Mouse (Mus musculus) gastrocnemius, adult 2 months (tissue): Measurements from ENCODE around the gene Itpr2. TPM values are rescaled to one million over a fixed set of nuclear protein-coding genes. Genes with fewer than 3 reads are reported as not detected.
A peak's percentile ranks its signal among the peaks of the same experiment; 100 is the strongest.

ENCODE experiments used
- DNase-seq: peaks from one replicate; pipeline ENCODE4 v3.0.0; 2022
- H3K27ac ChIP-seq: fragments of 200-600 bp; 2 replicates; pipeline ENCODE4 v1.8.1; 2022; ENCODE audit warnings: mild to moderate bottlenecking
- H3K4me3 ChIP-seq: fragments of 200-600 bp; 2 replicates; pipeline ENCODE4 v1.8.1; 2022; ENCODE audit warnings: mild to moderate bottlenecking, moderate library complexity
- CTCF ChIP-seq: fragments of 200-600 bp; IDR thresholded peaks from 2 replicates; pipeline ENCODE4 v1.8.1; 2022; ENCODE audit warnings: antibody characterized with exemption, mild to moderate bottlenecking, moderate library complexity
- intact Hi-C: fragments of 180-260 bp; cut with DNase I; formaldehyde crosslinking; loops from one replicate; pipeline ENCODE4 v1.15.1; 2025
- total RNA-seq, 2 experiments: library from RNA; stranded (reverse); gene quantifications; 2 replicates each; pipeline ENCODE4 v1.2.3; 2021

Gene Itpr2
- total RNA-seq, 2 experiments from 2014 or later, result 7.4 to 9.9 TPM

- intact Hi-C loops, result no loop called here
- Histone ChIP-seq H3K4me3 (no peak overlapping the region), H3K27ac (no peak overlapping the region)
- TF ChIP-seq CTCF, result no peak
- no peak for DNase-seq
These were observed 253.7 kb downstream of the Itpr2 start for GRCm38 (mm10) chr6:146248341-146248740.

GRCm38 (mm10) chr6:146247906-146248305 lies 254.1 kb downstream of the Itpr2 start:
- no peak for DNase-seq
- Histone ChIP-seq H3K27ac (no peak overlapping the region), H3K4me3 (no peak overlapping the region)
- no peak for TF ChIP-seq CTCF
- intact Hi-C loops, result no loop called here

- TF ChIP-seq CTCF, result no peak
- intact Hi-C loops, result no loop called here
- Histone ChIP-seq H3K4me3 (no peak overlapping the region), H3K27ac (peak overlapping the region; percentile 75)
- DNase-seq, result no peak
These were observed 255.7 kb downstream of the Itpr2 start for GRCm38 (mm10) chr6:146246368-146246767.

GRCm38 (mm10) chr6:146245888-146246287 lies 256.1 kb downstream of the Itpr2 start:
- no peak overlapping the region for H3K4me3 ChIP-seq
- peak; percentile 43 for DNase-seq
- H3K27ac ChIP-seq, result peak overlapping the region; percentile 75
- intact Hi-C loops, result no loop called here
- TF ChIP-seq CTCF, result no peak

- no peak for TF ChIP-seq CTCF
- Histone ChIP-seq H3K4me3 (no peak overlapping the region), H3K27ac (no peak overlapping the region)
- DNase-seq, result no peak
- intact Hi-C loops, result no loop called here
These were observed 259.0 kb downstream of the Itpr2 start for GRCm38 (mm10) chr6:146243068-146243467.

- Histone ChIP-seq H3K4me3 (no peak overlapping the region), H3K27ac (no peak overlapping the region)
- no peak for TF ChIP-seq CTCF
- no peak for DNase-seq
- intact Hi-C loops, result no loop called here
These were observed 260.7 kb downstream of the Itpr2 start for GRCm38 (mm10) chr6:146241336-146241735.

- Histone ChIP-seq H3K27ac (no peak overlapping the region), H3K4me3 (no peak overlapping the region)
- intact Hi-C loops, result no loop called here
- no peak for TF ChIP-seq CTCF
- no peak for DNase-seq
These were observed 266.9 kb downstream of the Itpr2 start for GRCm38 (mm10) chr6:146235165-146235564.

GRCm38 (mm10) chr6:146234417-146234816 lies 267.6 kb downstream of the Itpr2 start:
- intact Hi-C loops, result no loop called here
- Histone ChIP-seq H3K27ac (no peak overlapping the region), H3K4me3 (no peak overlapping the region)
- DNase-seq, result no peak
- no peak for TF ChIP-seq CTCF

GRCm38 (mm10) chr6:146230903-146231302 lies 271.1 kb downstream of the Itpr2 start:
- no peak overlapping the region for H3K27ac ChIP-seq
- no peak overlapping the region for H3K4me3 ChIP-seq
- no peak for DNase-seq
- TF ChIP-seq CTCF, result no peak
- intact Hi-C loops, result no loop called here

- intact Hi-C loops, result no loop called here
These were observed 271.6 kb downstream of the Itpr2 start for GRCm38 (mm10) chr6:146230373-146230788.

GRCm38 (mm10) chr6:146229967-146230366 lies 272.1 kb downstream of the Itpr2 start:
- intact Hi-C loops, result no loop called here
- no peak overlapping the region for H3K27ac ChIP-seq
- H3K4me3 ChIP-seq, result no peak overlapping the region
- no peak for TF ChIP-seq CTCF
- DNase-seq, result no peak

More at GRCm38 (mm10) chr6:146230373-146230788, 271.6 kb downstream of the Itpr2 start:
- no peak for DNase-seq
- TF ChIP-seq CTCF, result no peak
- no peak overlapping the region for H3K4me3 ChIP-seq
- H3K27ac ChIP-seq, result no peak overlapping the region

GRCm38 (mm10) chr6:146229519-146229918 lies 272.5 kb downstream of the Itpr2 start:
- intact Hi-C loops, result no loop called here
- TF ChIP-seq CTCF, result no peak
- Histone ChIP-seq H3K27ac (no peak overlapping the region), H3K4me3 (no peak overlapping the region)
- DNase-seq, result no peak

- intact Hi-C loops, result no loop called here
- no peak for DNase-seq
- Histone ChIP-seq H3K4me3 (no peak overlapping the region), H3K27ac (no peak overlapping the region)
- no peak for TF ChIP-seq CTCF
These were observed 274.0 kb downstream of the Itpr2 start for GRCm38 (mm10) chr6:146228048-146228447.

GRCm38 (mm10) chr6:146222403-146223063 lies 279.5 kb downstream of the Itpr2 start:
- intact Hi-C loops, result no loop called here
- H3K4me3 ChIP-seq, result no peak overlapping the region
- DNase-seq, result no peak
- peak overlapping the region; percentile 35 for H3K27ac ChIP-seq
- TF ChIP-seq CTCF, result peak; percentile 42
